Mouse (Mus musculus): ENCODE data around the gene Larp1b.

Larp1b gene

GRCm38 (mm10) chr3:41082885-41083789 is 133.5 kb downstream of the Larp1b start, which contains the start of gene Pgrmc2:
Gene Pgrmc2 (minus strand): TSS chr3:41083046.
- DNase-seq (ENCODE audit: low read depth, low spot score), result peak; percentile 99

DNA sequence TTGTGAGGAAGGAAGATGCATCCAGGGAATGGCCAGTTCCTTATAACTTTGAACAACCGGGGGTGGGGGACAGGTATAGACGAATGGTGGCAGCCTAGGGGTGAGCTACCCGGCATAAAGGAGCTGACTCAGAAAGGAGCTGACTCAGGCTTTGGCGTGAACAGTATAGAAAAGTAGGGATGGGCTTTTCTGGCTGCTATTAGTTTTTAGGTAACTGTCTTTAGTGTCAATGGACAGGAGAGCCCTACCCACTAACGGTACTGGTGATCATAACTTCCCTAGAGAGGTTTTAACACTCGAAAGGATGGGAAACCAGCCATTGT is 134.1 kb downstream of the Larp1b start:
- DNase-seq (ENCODE audit: low read depth, low spot score), result no peak

GRCm38 (mm10) chr3:41084421-41084820 is 134.8 kb downstream of the Larp1b start:
- DNase-seq (ENCODE audit: low read depth, low spot score), result no peak

DNA sequence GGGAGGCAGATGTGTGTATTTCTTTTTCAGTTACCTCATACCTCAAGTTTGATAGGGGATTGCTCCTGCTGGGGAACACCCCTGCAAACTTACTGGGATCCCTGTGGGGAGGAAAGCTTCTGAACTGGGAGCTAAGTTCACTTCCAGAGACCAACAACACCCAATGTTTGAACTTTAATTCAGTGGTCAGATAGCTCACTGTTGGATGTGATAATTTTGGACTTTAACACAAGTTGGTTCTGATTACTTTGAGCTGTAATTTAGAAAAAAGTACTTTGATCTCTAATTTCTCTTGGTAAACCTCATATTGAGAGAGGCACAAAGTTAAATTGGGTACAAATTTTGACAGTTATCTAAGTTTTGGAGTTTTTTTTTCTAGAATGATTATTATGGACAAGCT is 137.4 kb downstream of the Larp1b start:
- DNase-seq (ENCODE audit: low read depth, low spot score), result no peak
